Mouse (Mus musculus) CH12.LX (cell line): ENCODE results near the gene Gnb1. TPM values are rescaled to one million over a fixed set of nuclear protein-coding genes. Genes with fewer than 3 reads are reported as not detected.

Experiments used
- DNase-seq: peaks from one replicate; pipeline ENCODE4 v3.0.0-alpha.2; 2013; ENCODE audit errors: extremely low read depth
- H3K27ac ChIP-seq: 2 replicates; pipeline ENCODE4 v1.5.1; 2012; ENCODE audit warnings: low read depth, mild to moderate bottlenecking, control low read depth, moderate library complexity; ENCODE audit not compliant: insufficient read depth
- H3K27me3 ChIP-seq: replicated peaks from 2 replicates; pipeline ENCODE3; 2012; ENCODE audit warnings: inconsistent platforms
- H3K36me3 ChIP-seq, 2 experiments: replicated peaks in 1 of 2; 2 replicates each; pipeline versions ENCODE3 to v1.6.1; 2012; ENCODE audit warnings: inconsistent platforms in 1 of 2, low read length in 1 of 2, mild to moderate bottlenecking in 1 of 2, mixed read lengths in 1 of 2, moderate library complexity in 1 of 2; ENCODE audit not compliant: control insufficient read depth in 1 of 2, insufficient read depth in 1 of 2
- H3K4me1 ChIP-seq, 2 experiments: 2 replicates each; pipeline ENCODE4 v1.6.1; 2012; ENCODE audit warnings: inconsistent platforms in 1 of 2, moderate library complexity in 1 of 2; ENCODE audit not compliant: insufficient read depth in 2 of 2, control insufficient read depth in 1 of 2
- H3K4me2 ChIP-seq: 2 replicates; pipeline ENCODE4 v1.6.1; 2012; ENCODE audit warnings: low read depth, mild to moderate bottlenecking, control low read depth; ENCODE audit not compliant: poor library complexity, insufficient read depth, severe bottlenecking
- H3K4me3 ChIP-seq, 3 experiments: fragments of 150-350 bp in 1 of 3; sonication (generic) in 1 of 3; replicated peaks in 1 of 3; 2 replicates each; pipeline versions ENCODE3 to v1.5.1; 2011 to 2012; ENCODE audit warnings: low read depth in 2 of 3, low read length in 2 of 3, mild to moderate bottlenecking in 2 of 3, moderate library complexity in 2 of 3, control low read depth in 1 of 3, improper control_type of control experiment in 1 of 3, inconsistent platforms in 1 of 3, mixed read lengths in 1 of 3; ENCODE audit not compliant: poor library complexity in 1 of 3
- H3K79me2 ChIP-seq: replicated peaks from 2 replicates; pipeline ENCODE4 v1.6.1; 2012; ENCODE audit warnings: mild to moderate bottlenecking, moderate library complexity; ENCODE audit not compliant: control insufficient read depth, poor library complexity, insufficient read depth, severe bottlenecking; ENCODE audit errors: extremely low read depth
- H3K9ac ChIP-seq: 2 replicates; pipeline ENCODE4 v1.6.1; 2012; ENCODE audit warnings: low read depth, mild to moderate bottlenecking, control low read depth, moderate library complexity; ENCODE audit not compliant: insufficient read depth
- H3K9me3 ChIP-seq: replicated peaks from 2 replicates; pipeline ENCODE3; 2012; ENCODE audit warnings: low read length, inconsistent platforms, mixed read lengths
- BHLHE40 ChIP-seq: IDR thresholded peaks from 2 replicates; pipeline ENCODE4 v1.6.1; 2011; ENCODE audit warnings: mild to moderate bottlenecking, low read depth, low read length, improper control_type of control experiment
- CHD1 ChIP-seq: IDR thresholded peaks from 2 replicates; pipeline ENCODE4 v1.6.1; 2012; ENCODE audit warnings: low read depth, low read length, improper control_type of control experiment, inconsistent platforms
- CHD2 ChIP-seq: IDR thresholded peaks from 2 replicates; pipeline ENCODE4 v1.6.1; 2011; ENCODE audit warnings: low read length, improper control_type of control experiment
- CTCF ChIP-seq, 2 experiments: IDR thresholded peaks in 1 of 2; conservative IDR thresholded peaks in 1 of 2; 2 replicates each; pipeline ENCODE4 v1.5.1; 2011 to 2012; ENCODE audit warnings: low read depth in 2 of 2, low read length in 2 of 2, improper control_type of control experiment in 1 of 2, inconsistent platforms in 1 of 2, mild to moderate bottlenecking in 1 of 2, moderate library complexity in 1 of 2
- E2F4 ChIP-seq: IDR thresholded peaks from 2 replicates; pipeline ENCODE4 v1.6.1; 2011; ENCODE audit warnings: low read depth, low read length, improper control_type of control experiment; ENCODE audit not compliant: insufficient replicate concordance
- ELF1 ChIP-seq: IDR thresholded peaks from 2 replicates; pipeline ENCODE4 v1.6.1; 2014; ENCODE audit warnings: low read depth, mild to moderate bottlenecking, inconsistent platforms, low read length, improper control_type of control experiment
- EP300 ChIP-seq: IDR thresholded peaks from 2 replicates; pipeline ENCODE4 v1.6.1; 2011; ENCODE audit warnings: low read length, improper control_type of control experiment
- ETS1 ChIP-seq: conservative IDR thresholded peaks from 2 replicates; pipeline ENCODE4 v1.6.1; 2012; ENCODE audit warnings: low read depth, mild to moderate bottlenecking, inconsistent platforms, low read length, improper control_type of control experiment, moderate library complexity
- GABPA ChIP-seq: IDR thresholded peaks from 2 replicates; pipeline ENCODE4 v1.6.1; 2012; ENCODE audit warnings: low read depth, low read length, improper control_type of control experiment, inconsistent platforms; ENCODE audit not compliant: insufficient replicate concordance
- HCFC1 ChIP-seq: IDR thresholded peaks from 2 replicates; pipeline ENCODE4 v1.6.1; 2012; ENCODE audit warnings: low read depth, mild to moderate bottlenecking, inconsistent platforms, low read length, improper control_type of control experiment
- IRF4 ChIP-seq: IDR thresholded peaks from 2 replicates; pipeline ENCODE4 v1.6.1; 2014; ENCODE audit warnings: low read depth, mild to moderate bottlenecking, inconsistent platforms, low read length, improper control_type of control experiment
- JUN ChIP-seq: IDR thresholded peaks from 2 replicates; pipeline ENCODE4 v1.6.1; 2011; ENCODE audit warnings: low read depth, mild to moderate bottlenecking, low read length, improper control_type of control experiment, moderate library complexity; ENCODE audit not compliant: insufficient read depth
- JUND ChIP-seq: conservative IDR thresholded peaks from 2 replicates; pipeline ENCODE4 v1.6.1; 2011; ENCODE audit warnings: low read depth, low read length, improper control_type of control experiment
- KAT2A ChIP-seq: IDR thresholded peaks from 2 replicates; pipeline ENCODE4 v1.6.1; 2012; ENCODE audit warnings: low read length, improper control_type of control experiment, inconsistent platforms; ENCODE audit not compliant: insufficient replicate concordance
- MAFK ChIP-seq: IDR thresholded peaks from 2 replicates; pipeline ENCODE4 v1.6.1; 2011; ENCODE audit warnings: low read length, improper control_type of control experiment; ENCODE audit not compliant: insufficient replicate concordance
- MAX ChIP-seq: IDR thresholded peaks from 2 replicates; pipeline ENCODE4 v1.6.1; 2011; ENCODE audit warnings: low read length, improper control_type of control experiment
- MAZ ChIP-seq: IDR thresholded peaks from 2 replicates; pipeline ENCODE4 v1.6.1; 2012; ENCODE audit warnings: low read depth, mild to moderate bottlenecking, inconsistent platforms, low read length, improper control_type of control experiment, moderate library complexity
- MEF2A ChIP-seq: IDR thresholded peaks from 2 replicates; pipeline ENCODE4 v1.6.1; 2014; ENCODE audit warnings: low read depth, mild to moderate bottlenecking, inconsistent platforms, low read length, improper control_type of control experiment, borderline replicate concordance
- MXI1 ChIP-seq: IDR thresholded peaks from 2 replicates; pipeline ENCODE4 v1.6.1; 2011; ENCODE audit warnings: mild to moderate bottlenecking, low read depth, low read length, improper control_type of control experiment
- MYC ChIP-seq: IDR thresholded peaks from 2 replicates; pipeline ENCODE4 v1.6.1; 2011; ENCODE audit warnings: low read depth, mild to moderate bottlenecking, improper control_type of control experiment, low read length
- NELFE ChIP-seq: IDR thresholded peaks from 2 replicates; pipeline ENCODE4 v1.6.1; 2011; ENCODE audit warnings: low read depth, low read length, improper control_type of control experiment
- NRF1 ChIP-seq: IDR thresholded peaks from 2 replicates; pipeline ENCODE4 v1.6.1; 2014; ENCODE audit warnings: low read depth, mild to moderate bottlenecking, inconsistent platforms, low read length, improper control_type of control experiment, moderate library complexity
- PAX5 ChIP-seq: IDR thresholded peaks from 2 replicates; pipeline ENCODE4 v1.6.1; 2012; ENCODE audit warnings: low read length, inconsistent platforms, mixed read lengths
- POLR2A ChIP-seq: IDR thresholded peaks from 2 replicates; pipeline ENCODE4 v1.6.1; 2011; ENCODE audit warnings: low read depth, mild to moderate bottlenecking, improper control_type of control experiment, low read length
- POLR2AphosphoS2 ChIP-seq: IDR thresholded peaks from 2 replicates; pipeline ENCODE4 v1.6.1; 2011; ENCODE audit warnings: low read depth, low read length, improper control_type of control experiment
- RAD21 ChIP-seq: IDR thresholded peaks from 2 replicates; pipeline ENCODE4 v1.6.1; 2011; ENCODE audit warnings: low read depth, mild to moderate bottlenecking, low read length, improper control_type of control experiment, moderate library complexity
- RCOR1 ChIP-seq: conservative IDR thresholded peaks from 2 replicates; pipeline ENCODE4 v1.6.1; 2012; ENCODE audit warnings: low read depth, mild to moderate bottlenecking, inconsistent platforms, low read length, improper control_type of control experiment
- SIN3A ChIP-seq: IDR thresholded peaks from 2 replicates; pipeline ENCODE4 v1.6.1; 2012; ENCODE audit warnings: low read length, improper control_type of control experiment, inconsistent platforms
- SMC3 ChIP-seq: IDR thresholded peaks from 2 replicates; pipeline ENCODE4 v1.6.1; 2011; ENCODE audit warnings: low read depth, low read length, improper control_type of control experiment
- TBP ChIP-seq: conservative IDR thresholded peaks from 2 replicates; pipeline ENCODE4 v1.6.1; 2011; ENCODE audit warnings: low read depth, low read length, improper control_type of control experiment
- TCF12 ChIP-seq: IDR thresholded peaks from 2 replicates; pipeline ENCODE4 v1.6.1; 2014; ENCODE audit warnings: low read depth, mild to moderate bottlenecking, inconsistent platforms, low read length, improper control_type of control experiment
- UBTF ChIP-seq: IDR thresholded peaks from 2 replicates; pipeline ENCODE4 v1.6.1; 2012; ENCODE audit warnings: low read depth, mild to moderate bottlenecking, inconsistent platforms, low read length, improper control_type of control experiment, moderate library complexity
- USF1 ChIP-seq: IDR thresholded peaks from 2 replicates; pipeline ENCODE4 v1.6.1; 2014; ENCODE audit warnings: low read depth, mild to moderate bottlenecking, inconsistent platforms, low read length, improper control_type of control experiment
- USF2 ChIP-seq: conservative IDR thresholded peaks from 2 replicates; pipeline ENCODE4 v1.6.1; 2011; ENCODE audit warnings: low read depth, low read length, improper control_type of control experiment
- ZC3H11A ChIP-seq: IDR thresholded peaks from 2 replicates; pipeline ENCODE4 v1.6.1; 2012; ENCODE audit warnings: low read depth, mild to moderate bottlenecking, inconsistent platforms, low read length, improper control_type of control experiment
- ZKSCAN1 ChIP-seq: IDR thresholded peaks from 2 replicates; pipeline ENCODE4 v1.6.1; 2012; ENCODE audit warnings: low read depth, inconsistent platforms, low read length, improper control_type of control experiment, borderline replicate concordance
- ZMIZ1 ChIP-seq: IDR thresholded peaks from 2 replicates; pipeline ENCODE4 v1.6.1; 2012; ENCODE audit warnings: low read depth, mild to moderate bottlenecking, inconsistent platforms, low read length, improper control_type of control experiment
- ZNF384 ChIP-seq: IDR thresholded peaks from 2 replicates; pipeline ENCODE4 v1.6.1; 2012; ENCODE audit warnings: low read depth, low read length, improper control_type of control experiment, inconsistent platforms
- dilution Hi-C: fragments of 300-500 bp; cut with MboI; formaldehyde crosslinking; loops from 2 replicates; pipeline ENCODE4 v1.14.3; 2020; ENCODE audit warnings: low sequenced_read_pairs; ENCODE audit not compliant: extremely low pct_unique_long_range_greater_than_20kb, extremely low pct_ligation_motif_present
- in situ Hi-C: fragments of 300-500 bp; cut with MboI; formaldehyde crosslinking; loops from 3 replicates; pipeline ENCODE4 v1.14.3; 2019; ENCODE audit warnings: low sequenced_read_pairs, low pct_ligation_motif_present, low pct_unique_long_range_greater_than_20kb, mixed read lengths
- polyA plus RNA-seq: library from polyadenylated mRNA; unstranded; fragments of >175 nt; gene quantifications from 2 replicates; pipeline ENCODE4 v1.2.1, GENCODE M21; 2012; ENCODE audit warnings: low read depth; ENCODE audit not compliant: insufficient read length
- total RNA-seq, 2 experiments: library from RNA; depleted of rRNA; stranded (reverse); fragments of 300-350 nt in 1 of 2; fragments of >200 nt in 1 of 2; gene quantifications; 2 replicates each; pipeline ENCODE4 v1.2.3; 2012 to 2014

The Gnb1 gene
- total and polyA plus RNA-seq, 3 experiments, result 88.0 to 407 (median 134) TPM

DNA sequence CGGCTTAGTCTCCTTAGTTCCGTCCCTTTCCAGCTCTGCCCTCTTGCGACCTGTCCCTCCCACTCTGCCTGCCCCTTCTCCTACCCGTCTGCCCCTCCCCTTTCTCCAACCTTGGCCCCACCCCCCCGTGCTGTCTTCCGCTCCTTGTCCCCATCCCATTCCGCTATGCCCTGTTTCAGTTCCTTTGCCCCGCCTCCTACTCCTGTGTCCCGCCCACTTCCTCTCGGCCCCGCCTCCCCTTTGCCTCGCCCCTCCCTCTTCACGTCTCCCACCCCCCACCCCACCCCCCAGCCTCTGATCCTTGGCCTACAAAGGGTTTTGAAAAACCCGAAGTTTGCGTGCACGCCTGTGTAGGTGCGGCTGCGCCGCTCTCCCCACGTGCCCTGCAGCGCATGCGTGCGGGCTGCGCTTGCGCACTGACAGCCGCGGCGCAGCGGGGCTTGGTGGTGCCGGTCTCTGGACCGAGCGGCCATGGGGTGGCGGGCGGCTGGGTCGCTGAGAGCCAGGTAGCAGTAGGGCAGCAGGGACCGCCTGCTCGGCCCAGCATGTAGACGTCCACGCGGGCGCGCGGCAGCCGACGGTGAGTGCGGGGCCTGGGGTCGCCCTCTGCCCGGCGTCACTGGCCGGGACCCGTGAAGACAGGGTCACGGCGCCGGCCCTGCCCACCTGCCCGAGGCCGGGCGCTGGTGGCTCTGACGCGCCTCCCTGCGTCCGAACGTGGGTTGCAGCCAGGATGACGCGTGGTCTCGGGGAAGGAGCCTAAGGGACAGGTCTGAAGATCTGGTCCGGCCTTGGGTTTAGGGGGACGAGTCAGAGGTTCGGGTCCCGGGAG lies 72.5 kb downstream of the Gnb1 start:
- H3K79me2 ChIP-seq, result peaks cover 42% of the 10 kb centered on the region
- H3K9me3 ChIP-seq, result no peaks in the 10 kb centered on the region
- TF ChIP-seq NRF1 (peak; percentile 93), KAT2A (0 out of 2 replicates have a peak, but pooled peaks have one; percentile 54), ZMIZ1 (peak; percentile 54; the same call in 1 of the 2 replicates), SMC3 (peak; percentile 68), MAZ (peak; percentile 71), ETS1 (peak; percentile 40), SIN3A (peak; percentile 80), E2F4 (no peak), MEF2A (no peak), ELF1 (peak; percentile 75), TCF12 (peak; percentile 71), GABPA (no peak), JUN (no peak), MYC (no peak), PAX5 (no peak), IRF4 (peak; percentile 61), MAX (peak; percentile 67), EP300 (no peak), RCOR1 (no peak; the same call in 1 of the 2 replicates), CHD2 (peak; percentile 44), TBP (0 out of 2 replicates have a peak, but pooled peaks have one; percentile 5), ZC3H11A (no peak), NELFE (peak; percentile 97), CHD1 (no peak), HCFC1 (peak; percentile 76), RAD21 (peak; percentile 57), POLR2A (peak; percentile 88), POLR2AphosphoS2 (peak; percentile 82), USF2 (peak; percentile 68), USF1 (peak; percentile 88), MAFK (no peak), MXI1 (peak; percentile 95), BHLHE40 (peak; percentile 93), UBTF (peak; percentile 73; the same call in 1 of the 2 replicates), CTCF (conservative IDR thresholded peaks at IDR 0.05 in 1 of 2, IDR thresholded peaks at IDR 0.05 in 1 of 2; ENCODE audit: low read depth in 2 of 2, low read length in 2 of 2) (peak in 1 of 2 experiments; percentile 74; a peak in 2 of 4 replicates), JUND (no peak), ZNF384 (no peak), ZKSCAN1 (no peak)
- TF ChIP-seq, all 38 proteins: peak for 24
- peaks cover 21 to 76% of the 10 kb centered on the region in 2 experiments for H3K4me1 ChIP-seq
- H3K27me3 ChIP-seq, result no peaks in the 10 kb centered on the region
- in situ Hi-C loops, result loop anchor here (10.0 kb wide), 1 partner anchor 49 kb away; no protein-coding TSS in a partner anchor
- peak overlapping the region; percentile 87; the same call in 1 of the 2 replicates for H3K4me2 ChIP-seq
- peak overlapping the region; percentile 76 to 88 (median 81) for H3K4me3 ChIP-seq
- peak; percentile 98 for DNase-seq
- peaks cover 19 to 38% of the 10 kb centered on the region in 2 experiments for H3K36me3 ChIP-seq
- dilution Hi-C loops, result no loop called here
- H3K27ac ChIP-seq, result peak overlapping the region; percentile 89
- peak overlapping the region; percentile 91 for H3K9ac ChIP-seq
